Mouse (Mus musculus) lung, adult 2 months (tissue): Measurements from ENCODE around the gene Ppm1b.

ENCODE experiments used
- CTCF ChIP-seq: fragments of 200-500 bp; IDR thresholded peaks from 2 replicates; pipeline ENCODE4 v1.5.1; 2011; ENCODE audit warnings: mild to moderate bottlenecking, low read length, control low read depth; ENCODE audit not compliant: insufficient read depth
- POLR2A ChIP-seq: fragments of 200-500 bp; IDR thresholded peaks from 2 replicates; pipeline ENCODE4 v1.6.1; 2011; ENCODE audit warnings: low read depth, mild to moderate bottlenecking, control low read depth, low read length, borderline replicate concordance; ENCODE audit errors: extremely low read depth

- TF ChIP-seq CTCF = no peak
- TF ChIP-seq POLR2A = no peak
These were observed 18.3 kb upstream of the Ppm1b start for GRCm38 (mm10) chr17:84938215-84938614.
